ENCODE assay signal across 8 mouse cellular contexts in genomic region chr7:29000651-29001605, GRCm38 (mm10). TPM values are rescaled to one million over a fixed set of nuclear protein-coding genes. Genes with fewer than 3 reads are reported as not detected.
DNase-seq lines count a peak whose midpoint lies in the region; ATAC-seq and TF ChIP-seq lines count a peak whose summit lies in the region.

No protein-coding gene starts in this region.

- H3K9ac ChIP-seq in midbrain, embryonic 16.5 days (ENCODE audit: low read depth, low read length): peak overlapping the region; percentile 68

- POLR2A ChIA-PET in Patski (lab: Charles Lee): interaction anchor here (0.9 kb wide), 1 partner anchor 19 kb away, joined by 4 read pairs; no protein-coding TSS in a partner anchor

- CTCF ChIA-PET in Patski (lab: Charles Lee): no interaction called here

- H3K27ac ChIP-seq in midbrain, embryonic 16.5 days (ENCODE audit: low read length): peak overlapping the region; percentile 60

- WGBS in midbrain, embryonic 16.5 days: 7% methylated on average over 43 of the region's 43 CpGs

- no peaks in the 10 kb centered on the region for H3K27me3 ChIP-seq in Patski
- no peaks in the 10 kb centered on the region for H3K27me3 ChIP-seq in midbrain, embryonic 16.5 days (ENCODE audit: control insufficient read depth, insufficient read depth, low read depth, low read length)

- no peaks in the 10 kb centered on the region for H3K36me3 ChIP-seq in midbrain, embryonic 16.5 days (ENCODE audit: control insufficient read depth, insufficient read depth, low read length)

- H3K9me3 ChIP-seq in midbrain, embryonic 16.5 days (replicated peaks; ENCODE audit: control insufficient read depth, low read length, poor library complexity, severe bottlenecking): no peaks in the 10 kb centered on the region

- TF ChIP-seq CTCF in Patski (IDR thresholded peaks at IDR 0.05): no peak

- peak; percentile 38 for ATAC-seq in Patski
- peak; percentile 83 for ATAC-seq in midbrain, embryonic 16.5 days

- H3K4me3 ChIP-seq in midbrain, embryonic 16.5 days (ENCODE audit: low read depth, low read length): peak overlapping the region; percentile 43

- in situ Hi-C loops in Patski (cut with MboI; ENCODE audit: low pct_unique_long_range_greater_than_20kb): no loop called here

- DNase-seq in Patski (ENCODE audit: low read depth, low spot score) (no peak), liver (peak; percentile 91)
- DNase-seq in c-Kit-positive CD71-negative TER-119-negative erythroid progenitor cells, embryonic 14.5 days (ENCODE audit: low read depth): peak; percentile 82
- peak; percentile 46 to 51 for DNase-seq in gastrocnemius, adult 8-10 months (ENCODE audit: low spot score in 2 of 2)
- DNase-seq in hindlimb bud, embryonic 11.5 days (ENCODE audit: extremely low spot score, low read depth, low spot score): peak; percentile 57
- peak; percentile 89 for DNase-seq in spleen, postnatal 36 days (ENCODE audit: low spot score in 2 of 2)
- no peak for DNase-seq in cerebellum, adult 9-10 months

- H3K4me2 ChIP-seq in midbrain, embryonic 16.5 days (ENCODE audit: low read length): peak overlapping the region; percentile 66

- peaks cover 3% of the 10 kb centered on the region; the same call in 1 of the 2 replicates for H3K4me1 ChIP-seq in midbrain, embryonic 16.5 days (ENCODE audit: control insufficient read depth, insufficient read depth, low read length)

RNA-seq across cellular contexts. Expression of gene Map4k1, which starts 19.1 kb away (rescaled TPM):
- 4.7 TPM for polyA plus RNA-seq in Patski (2021)
- under 1 TPM; 0.22 to 0.82 (median 0.41) TPM for total RNA-seq in gastrocnemius, adult 8-10 months (2022)
- 11.8 and 13.2 TPM in 2 replicates for polyA plus RNA-seq in midbrain, embryonic 16.5 days (2015; fragmentation: Nextera tagmentation; extraction: Ambion mirVana)

RNA-seq across cellular contexts. Expression of gene Eif3k, which starts 19.3 kb away (rescaled TPM):
- polyA plus RNA-seq in Patski (2021): 328 TPM
- total RNA-seq in gastrocnemius, adult 8-10 months (2022): 100 to 1,000 TPM; 130 to 143 (median 134) TPM
- 279 TPM in 2 replicates for polyA plus RNA-seq in midbrain, embryonic 16.5 days (2015; fragmentation: Nextera tagmentation; extraction: Ambion mirVana)

RNA-seq across cellular contexts. Expression of gene Actn4, which starts 38.8 kb away (rescaled TPM):
- polyA plus RNA-seq in Patski (2021): 485 TPM
- 10 to 100 TPM; 21.3 to 36.9 (median 28.2) TPM for total RNA-seq in gastrocnemius, adult 8-10 months (2022)
- 132 and 133 TPM in 2 replicates for polyA plus RNA-seq in midbrain, embryonic 16.5 days (2015; fragmentation: Nextera tagmentation; extraction: Ambion mirVana)

Comparison
In these comparisons a context has a peak if more than half of its experiments do, and no peak if none do; other contexts are left out.
1. DNase-seq: peak in c-Kit-positive CD71-negative TER-119-negative erythroid progenitor cells, embryonic 14.5 days (single experiment), gastrocnemius, adult 8-10 months (2 of 2), hindlimb bud, embryonic 11.5 days (single experiment), liver (single experiment) and spleen, postnatal 36 days (2 of 2); none in Patski (single experiment) and cerebellum, adult 9-10 months (single experiment).